Mouse (Mus musculus) limb, embryonic 15.5 days (tissue): ENCODE measurements around the gene Fam186a. TPM values are rescaled to one million over a fixed set of nuclear protein-coding genes. Genes with fewer than 3 reads are reported as not detected.
A peak's percentile ranks its signal among the peaks of the same experiment; 100 is the strongest.
"Not testable (repeated sequence)": the region's sequence is repeated elsewhere in the genome, so short reads cannot be mapped to it uniquely, and the experiment has no call there.

Experiments used
- ATAC-seq: fragments of 200-750 bp; cut with Nextera tagmentation; 2 replicates; pipeline ENCODE4 v1.8.0; 2017; ENCODE audit warnings: low read depth, moderate TSS enrichment; ENCODE audit not compliant: insufficient number of reproducible peaks, low FRiP score, low TSS enrichment
- H3K27ac ChIP-seq: fragments of 300-500 bp; sonication (generic); 2 replicates; pipeline ENCODE4 v1.5.1; 2015; ENCODE audit warnings: moderate library complexity, mild to moderate bottlenecking, inconsistent platforms
- H3K27me3 ChIP-seq: fragments of 300-500 bp; sonication (generic); 2 replicates; pipeline ENCODE4 v1.6.1; 2015; ENCODE audit warnings: inconsistent platforms
- H3K36me3 ChIP-seq: fragments of 300-500 bp; sonication (generic); 2 replicates; pipeline ENCODE4 v1.6.1; 2015; ENCODE audit warnings: inconsistent platforms
- H3K4me1 ChIP-seq: fragments of 300-500 bp; sonication (generic); 2 replicates; pipeline ENCODE4 v1.6.1; 2015; ENCODE audit warnings: inconsistent platforms
- H3K4me2 ChIP-seq: fragments of 300-500 bp; sonication (generic); 2 replicates; pipeline ENCODE4 v1.6.1; 2015; ENCODE audit warnings: mild to moderate bottlenecking, inconsistent platforms
- H3K4me3 ChIP-seq: fragments of 300-500 bp; sonication (generic); 2 replicates; pipeline ENCODE4 v1.5.1; 2015; ENCODE audit warnings: mild to moderate bottlenecking, inconsistent platforms
- H3K9ac ChIP-seq: fragments of 300-500 bp; sonication (generic); 2 replicates; pipeline ENCODE4 v1.6.1; 2015; ENCODE audit warnings: inconsistent platforms
- H3K9me3 ChIP-seq: fragments of 300-500 bp; sonication (generic); 2 replicates; pipeline ENCODE4 v1.6.1; 2016; ENCODE audit warnings: inconsistent platforms
- WGBS: fragments of 180-500 bp; shearing (Covaris S2); methylation state at CpG from one replicate; pipeline ENCODE4 v1.1.7; 2015; 5-methylcytosine and 5-hydroxymethylcytosine counted together
- polyA plus RNA-seq: library from polyadenylated mRNA; unstranded; fragments of >200 nt; fragmentation: Nextera tagmentation; extraction: Ambion mirVana; gene quantifications from 2 replicates; pipeline ENCODE4 v1.2.1, GENCODE M21; 2015

Gene Fam186a
- polyA plus RNA-seq, 1 experiment from 2014 or later, result not detected

DNA sequence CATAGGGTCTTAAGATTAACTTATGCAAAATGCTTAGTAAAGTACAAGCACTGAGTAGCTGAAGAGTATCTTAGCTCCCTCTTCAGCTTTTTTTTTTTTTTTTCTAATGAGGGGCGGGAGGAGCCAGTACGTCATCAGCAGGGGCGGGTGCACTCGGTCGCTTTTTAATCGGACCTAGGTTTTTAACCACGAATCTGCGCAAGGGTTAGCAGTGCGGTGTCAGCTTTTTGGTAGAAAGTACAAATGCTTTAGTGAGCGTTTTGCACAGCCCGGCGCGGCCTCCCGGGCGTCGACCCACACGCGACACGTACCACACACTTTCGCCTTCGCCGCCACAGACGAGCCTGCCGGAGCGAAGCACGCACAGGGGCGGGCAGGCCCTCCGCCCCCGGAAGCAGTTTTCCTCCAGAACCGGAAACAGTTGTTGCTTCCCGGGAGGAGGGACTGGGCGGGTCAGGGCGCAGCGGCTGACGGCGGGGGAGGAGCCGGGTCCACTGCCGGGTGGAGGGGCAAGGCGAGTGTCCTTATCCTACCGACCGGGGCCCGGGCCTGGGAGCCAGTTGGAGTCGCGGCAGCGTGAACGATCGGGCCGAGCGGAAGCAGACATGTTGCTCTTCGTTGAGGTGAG lies 5.6 kb upstream of the Fam186a start:
- WGBS, result under 1% methylated on average over 50 of the region's 50 CpGs
- Histone ChIP-seq H3K4me2 (peak overlapping the region; percentile 54), H3K27me3 (no peaks in the 10 kb centered on the region), H3K36me3 (no peaks in the 10 kb centered on the region), H3K9ac (peak overlapping the region; percentile 87), H3K9me3 (no peaks in the 10 kb centered on the region), H3K27ac (peak overlapping the region; percentile 97), H3K4me1 (peaks cover 3% of the 10 kb centered on the region; the same call in 1 of the 2 replicates), H3K4me3 (peak overlapping the region; percentile 99)
- peak; percentile 96 for ATAC-seq

DNA sequence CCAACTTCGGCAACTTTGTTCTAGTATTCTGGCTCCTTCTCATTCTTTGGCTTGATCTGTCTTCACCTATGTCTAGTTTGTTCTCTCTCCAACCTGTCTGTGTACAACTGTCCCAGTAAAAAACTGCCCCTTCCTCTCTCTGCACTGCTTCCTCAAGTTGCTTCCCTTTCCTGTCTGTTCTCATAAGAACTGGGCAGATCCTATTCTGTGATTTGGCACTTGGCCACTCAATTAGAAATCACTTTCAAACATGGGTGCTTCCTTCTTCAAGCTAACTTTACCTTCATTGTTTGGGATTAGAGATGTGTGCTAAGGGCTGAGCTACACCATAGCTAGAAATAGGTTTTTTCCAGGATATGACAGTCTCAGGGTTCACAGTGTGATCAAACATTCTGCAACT lies 3.7 kb upstream of the Fam186a start:
- Histone ChIP-seq H3K36me3 (no peaks in the 10 kb centered on the region), H3K4me1 (peaks cover 3% of the 10 kb centered on the region; the same call in 1 of the 2 replicates), H3K9me3 (no peaks in the 10 kb centered on the region), H3K27me3 (no peaks in the 10 kb centered on the region), H3K4me2 (no peak overlapping the region), H3K27ac (no peak overlapping the region), H3K9ac (no peak overlapping the region), H3K4me3 (no peak overlapping the region)
- 84% methylated on average over 1 of the region's 1 CpGs for WGBS
- no peak for ATAC-seq

- H3K27ac ChIP-seq, ATAC-seq, H3K9ac ChIP-seq, H3K27me3 ChIP-seq, H3K36me3 ChIP-seq, H3K4me2 ChIP-seq, H3K9me3 ChIP-seq, H3K4me1 ChIP-seq, H3K4me3 ChIP-seq: not testable (repeated sequence)
- WGBS, result 88% methylated on average over 6 of the region's 6 CpGs
Observed at GRCm38 (mm10) chr15:99969765-99970164, 2.9 kb upstream of the Fam186a start, which contains the start of gene Larp4. Larp4 (plus strand) TSS chr15:99970065.

DNA sequence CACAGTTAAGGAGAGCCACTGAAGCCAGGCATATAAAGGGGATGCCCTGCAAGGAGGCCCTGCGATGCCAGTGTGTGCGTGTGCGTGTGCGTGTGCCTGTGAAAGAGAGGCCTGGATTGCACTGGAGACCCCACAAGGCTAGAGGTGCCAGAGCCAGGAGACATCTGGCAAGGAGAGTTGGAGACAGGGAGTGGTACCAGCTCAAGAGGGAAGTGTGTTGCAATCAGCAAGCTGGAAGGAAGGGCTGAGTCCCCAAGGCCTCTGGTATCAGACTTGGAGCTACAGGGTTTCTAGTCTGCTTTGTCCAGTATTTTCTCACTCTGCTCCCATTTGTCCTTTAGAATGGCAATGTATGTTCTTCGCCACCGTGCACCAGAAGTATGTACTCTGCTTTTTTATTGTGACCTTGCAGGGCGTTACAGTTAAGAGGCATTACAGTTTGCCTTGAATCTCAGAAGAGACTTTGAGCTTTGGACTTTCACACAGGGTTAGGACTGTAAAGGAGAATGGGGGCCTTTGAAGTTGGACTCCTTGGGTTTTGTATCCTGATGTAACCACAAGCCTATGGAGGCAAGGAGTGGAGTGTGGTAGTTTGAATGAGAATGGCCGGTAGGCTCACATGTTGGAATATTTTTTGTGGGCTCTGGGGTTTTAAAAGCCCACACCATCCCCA lies 1.6 kb downstream of the Fam186a start:
- H3K27me3 ChIP-seq, result no peaks in the 10 kb centered on the region
- no peaks in the 10 kb centered on the region for H3K9me3 ChIP-seq
- H3K4me1 ChIP-seq, result no peaks in the 10 kb centered on the region
- no peak overlapping the region for H3K4me3 ChIP-seq
- WGBS, result 79% methylated on average over 8 of the region's 8 CpGs
- ATAC-seq, result no peak
- no peak overlapping the region for H3K4me2 ChIP-seq
- H3K27ac ChIP-seq, result no peak overlapping the region
- H3K9ac ChIP-seq, result no peak overlapping the region
- no peaks in the 10 kb centered on the region for H3K36me3 ChIP-seq

DNA sequence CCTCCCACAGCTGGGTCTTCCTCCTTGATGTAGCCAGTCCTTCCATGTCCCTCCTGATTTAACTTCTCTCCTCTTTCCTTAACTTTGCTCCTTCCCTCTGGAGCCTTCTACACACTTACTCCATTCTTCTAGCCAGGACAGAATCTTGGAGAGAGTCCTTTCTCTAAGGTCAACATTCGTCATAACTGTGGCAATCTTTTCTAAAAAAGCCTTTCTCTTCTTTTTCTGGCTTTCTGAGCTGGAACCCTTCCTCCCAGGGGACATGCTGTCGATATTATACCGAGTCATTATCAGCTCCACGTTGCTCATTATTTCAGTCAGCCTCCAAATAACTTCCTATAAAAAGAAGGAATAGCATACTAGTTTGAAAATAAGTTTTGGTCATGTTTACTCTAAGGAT lies 11.5 kb downstream of the Fam186a start:
- Histone ChIP-seq H3K27ac (no peak overlapping the region), H3K4me3 (no peak overlapping the region), H3K4me2 (no peak overlapping the region), H3K9ac (no peak overlapping the region), H3K4me1 (no peaks in the 10 kb centered on the region), H3K27me3 (no peaks in the 10 kb centered on the region), H3K36me3 (no peaks in the 10 kb centered on the region), H3K9me3 (no peaks in the 10 kb centered on the region)
- ATAC-seq, result no peak
- 68% methylated on average over 4 of the region's 4 CpGs for WGBS

GRCm38 (mm10) chr15:99940970-99941630 lies 25.8 kb downstream of the Fam186a start:
- H3K9ac ChIP-seq, result no peak overlapping the region
- H3K27ac ChIP-seq, result 0 out of 2 replicates have a peak overlapping the region, but pooled peaks have one; percentile 11
- no peaks in the 10 kb centered on the region for H3K27me3 ChIP-seq
- H3K36me3 ChIP-seq, result no peaks in the 10 kb centered on the region
- no peak for ATAC-seq
- no peaks in the 10 kb centered on the region for H3K9me3 ChIP-seq
- WGBS, result 66% methylated on average over 4 of the region's 4 CpGs
- no peak overlapping the region for H3K4me2 ChIP-seq
- no peak overlapping the region for H3K4me3 ChIP-seq
- 0 out of 2 replicates have a peak, but pooled peaks cover 2% of the 10 kb centered on the region for H3K4me1 ChIP-seq

GRCm38 (mm10) chr15:99940426-99940825 lies 26.4 kb downstream of the Fam186a start:
- WGBS, result 54% methylated on average over 2 of the region's 2 CpGs
- Histone ChIP-seq H3K4me1 (0 out of 2 replicates have a peak, but pooled peaks cover 2% of the 10 kb centered on the region), H3K27ac (0 out of 2 replicates have a peak overlapping the region, but pooled peaks have one; percentile 11), H3K9ac (no peak overlapping the region), H3K4me3 (no peak overlapping the region), H3K9me3 (no peaks in the 10 kb centered on the region), H3K36me3 (no peaks in the 10 kb centered on the region), H3K27me3 (no peaks in the 10 kb centered on the region), H3K4me2 (no peak overlapping the region)
- ATAC-seq, result no peak

- no peak for ATAC-seq
- no peaks in the 10 kb centered on the region for H3K27me3 ChIP-seq
- H3K9me3 ChIP-seq, result no peaks in the 10 kb centered on the region
- H3K4me1 ChIP-seq, result 0 out of 2 replicates have a peak, but pooled peaks cover 2% of the 10 kb centered on the region
- no peaks in the 10 kb centered on the region for H3K36me3 ChIP-seq
- H3K27ac ChIP-seq, result no peak overlapping the region
- 81% methylated on average over 8 of the region's 8 CpGs for WGBS
- no peak overlapping the region for H3K4me3 ChIP-seq
- H3K4me2 ChIP-seq, result no peak overlapping the region
- no peak overlapping the region for H3K9ac ChIP-seq
Observed at GRCm38 (mm10) chr15:99937841-99938240, 29.0 kb downstream of the Fam186a start.

GRCm38 (mm10) chr15:99936659-99937058 lies 30.2 kb downstream of the Fam186a start:
- H3K9ac ChIP-seq, result no peak overlapping the region
- H3K4me1 ChIP-seq, result 0 out of 2 replicates have a peak, but pooled peaks cover 2% of the 10 kb centered on the region
- 88% methylated on average over 3 of the region's 3 CpGs for WGBS
- H3K27ac ChIP-seq, result no peak overlapping the region
- no peaks in the 10 kb centered on the region for H3K9me3 ChIP-seq
- H3K4me3 ChIP-seq, result no peak overlapping the region
- no peak overlapping the region for H3K4me2 ChIP-seq
- H3K27me3 ChIP-seq, result no peaks in the 10 kb centered on the region
- H3K36me3 ChIP-seq, result no peaks in the 10 kb centered on the region
- no peak for ATAC-seq

DNA sequence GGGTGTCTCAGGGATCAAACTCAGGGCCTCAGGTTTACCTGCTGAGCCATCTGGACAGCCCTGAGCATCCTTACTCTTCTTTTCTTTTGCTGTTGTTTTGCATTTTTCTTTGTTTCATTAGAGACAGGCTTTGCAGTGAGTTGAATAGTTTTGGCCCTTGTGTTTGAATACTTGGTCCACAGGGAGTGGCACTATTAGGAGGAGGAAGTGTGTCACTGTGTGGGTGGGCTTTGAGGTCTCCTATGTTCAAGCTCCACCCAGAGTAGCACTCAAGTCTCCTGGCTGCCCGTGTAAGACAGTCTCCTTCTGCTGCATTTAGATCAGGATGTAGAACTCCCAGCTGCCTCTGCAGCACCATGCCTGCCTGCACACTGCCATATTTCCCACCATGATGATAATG lies 32.4 kb downstream of the Fam186a start:
- no peaks in the 10 kb centered on the region for H3K36me3 ChIP-seq
- no peak overlapping the region for H3K9ac ChIP-seq
- no peaks in the 10 kb centered on the region for H3K27me3 ChIP-seq
- no peak for ATAC-seq
- 38% methylated on average over 1 of the region's 1 CpGs for WGBS
- H3K4me3 ChIP-seq, result no peak overlapping the region
- no peak overlapping the region for H3K27ac ChIP-seq
- no peak overlapping the region for H3K4me2 ChIP-seq
- 0 out of 2 replicates have a peak, but pooled peaks cover 3% of the 10 kb centered on the region for H3K4me1 ChIP-seq
- H3K9me3 ChIP-seq, result no peaks in the 10 kb centered on the region

DNA sequence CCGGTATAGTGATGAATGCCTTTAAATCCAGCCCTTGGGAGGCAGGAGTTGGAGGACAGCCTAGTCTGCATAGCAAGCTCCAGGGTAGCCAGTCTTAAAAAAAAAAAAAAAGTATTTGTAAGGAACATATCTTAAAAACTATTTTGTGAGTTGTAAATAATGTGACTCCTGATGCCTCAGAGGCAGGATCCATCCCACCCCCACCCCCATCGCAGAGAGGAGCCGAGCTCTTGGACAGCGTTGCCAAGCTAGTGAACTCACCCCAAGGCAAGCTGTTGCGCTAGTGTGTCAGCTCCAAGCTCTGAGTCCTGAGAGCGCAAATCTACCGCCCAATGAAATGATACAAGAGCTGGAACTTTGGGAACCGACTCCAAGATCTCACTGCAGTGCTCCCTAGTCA lies 35.6 kb downstream of the Fam186a start:
- H3K4me1 ChIP-seq, result 0 out of 2 replicates have a peak, but pooled peaks cover 3% of the 10 kb centered on the region
- no peaks in the 10 kb centered on the region for H3K36me3 ChIP-seq
- H3K4me3 ChIP-seq, result no peak overlapping the region
- no peak overlapping the region for H3K4me2 ChIP-seq
- H3K27ac ChIP-seq, result no peak overlapping the region
- H3K27me3 ChIP-seq, result no peaks in the 10 kb centered on the region
- H3K9ac ChIP-seq, result no peak overlapping the region
- H3K9me3 ChIP-seq, result no peaks in the 10 kb centered on the region
- WGBS, result 64% methylated on average over 8 of the region's 8 CpGs
- ATAC-seq, result no peak

- Histone ChIP-seq H3K36me3 (no peaks in the 10 kb centered on the region), H3K27me3 (no peaks in the 10 kb centered on the region), H3K27ac (no peak overlapping the region), H3K9ac (no peak overlapping the region), H3K4me2 (no peak overlapping the region), H3K9me3 (no peaks in the 10 kb centered on the region), H3K4me3 (no peak overlapping the region), H3K4me1 (no peaks in the 10 kb centered on the region)
- no peak for ATAC-seq
- 81% methylated on average over 15 of the region's 15 CpGs for WGBS
Observed at GRCm38 (mm10) chr15:99919601-99920158, 47.2 kb downstream of the Fam186a start.
